Mouse (Mus musculus) MEL (cell line): ENCODE results near the gene Gm28053.

ENCODE experiments used
- CHD2 ChIP-seq: IDR thresholded peaks from 2 replicates; pipeline ENCODE4 v1.6.1; 2011; ENCODE audit warnings: low read length, improper control_type of control experiment
- CTCF ChIP-seq, 3 experiments: IDR thresholded peaks in 2 of 3; conservative IDR thresholded peaks in 1 of 3; 2 replicates each; pipeline ENCODE4 v1.5.1; 2011 to 2012; ENCODE audit warnings: low read length in 3 of 3, low read depth in 2 of 3, mild to moderate bottlenecking in 2 of 3, improper control_type of control experiment in 1 of 3, inconsistent platforms in 1 of 3, mixed read lengths in 1 of 3, moderate library complexity in 1 of 3; ENCODE audit not compliant: control insufficient read depth in 1 of 3, insufficient read depth in 1 of 3, poor library complexity in 1 of 3, severe bottlenecking in 1 of 3
- EP300 ChIP-seq, 2 experiments: IDR thresholded peaks; 2 replicates each; pipeline ENCODE4 v1.6.1; 2011; ENCODE audit warnings: improper control_type of control experiment in 2 of 2, low read length in 2 of 2, low read depth in 1 of 2, mild to moderate bottlenecking in 1 of 2
- MAX ChIP-seq: IDR thresholded peaks from 2 replicates; pipeline ENCODE4 v1.6.1; 2011; ENCODE audit warnings: low read length, improper control_type of control experiment
- MAZ ChIP-seq: IDR thresholded peaks from 2 replicates; pipeline ENCODE4 v1.6.1; 2012; ENCODE audit warnings: low read depth, mild to moderate bottlenecking, inconsistent platforms, low read length, improper control_type of control experiment
- MEF2A ChIP-seq: IDR thresholded peaks from 2 replicates; pipeline ENCODE4 v1.6.1; 2014; ENCODE audit warnings: low read depth, mild to moderate bottlenecking, inconsistent platforms, low read length, improper control_type of control experiment; ENCODE audit not compliant: poor library complexity, insufficient replicate concordance, severe bottlenecking; ENCODE audit errors: extremely low read depth
- MXI1 ChIP-seq: IDR thresholded peaks from 2 replicates; pipeline ENCODE4 v1.6.1; 2011; ENCODE audit warnings: mild to moderate bottlenecking, low read depth, low read length, improper control_type of control experiment
- POLR2A ChIP-seq, 2 experiments: IDR thresholded peaks; 2 replicates each; pipeline ENCODE4 v1.6.1; 2011 to 2012; ENCODE audit warnings: low read length in 2 of 2, mild to moderate bottlenecking in 2 of 2, control low read depth in 1 of 2, improper control_type of control experiment in 1 of 2, low read depth in 1 of 2, moderate library complexity in 1 of 2; ENCODE audit not compliant: control insufficient read depth in 1 of 2, insufficient read depth in 1 of 2, poor library complexity in 1 of 2
- POLR2AphosphoS5 ChIP-seq: IDR thresholded peaks from 2 replicates; pipeline ENCODE4 v1.6.1; 2012; ENCODE audit warnings: low read depth, borderline replicate concordance, mild to moderate bottlenecking, inconsistent platforms, low read length, moderate library complexity, mixed read lengths
- TAL1 ChIP-seq: IDR thresholded peaks from 2 replicates; pipeline ENCODE4 v1.6.1; 2012; ENCODE audit warnings: mild to moderate bottlenecking, inconsistent platforms, low read length, moderate library complexity, mixed read lengths
- TBP ChIP-seq: IDR thresholded peaks from 2 replicates; pipeline ENCODE4 v1.8.0; 2011; ENCODE audit warnings: low read depth, low read length, improper control_type of control experiment
- USF1 ChIP-seq: IDR thresholded peaks from 2 replicates; pipeline ENCODE4 v1.6.1; 2014; ENCODE audit warnings: low read depth, mild to moderate bottlenecking, inconsistent platforms, low read length, improper control_type of control experiment, moderate library complexity
- ZKSCAN1 ChIP-seq: IDR thresholded peaks from 2 replicates; pipeline ENCODE4 v1.6.1; 2012; ENCODE audit warnings: low read depth, mild to moderate bottlenecking, inconsistent platforms, low read length, improper control_type of control experiment, moderate library complexity

DNA sequence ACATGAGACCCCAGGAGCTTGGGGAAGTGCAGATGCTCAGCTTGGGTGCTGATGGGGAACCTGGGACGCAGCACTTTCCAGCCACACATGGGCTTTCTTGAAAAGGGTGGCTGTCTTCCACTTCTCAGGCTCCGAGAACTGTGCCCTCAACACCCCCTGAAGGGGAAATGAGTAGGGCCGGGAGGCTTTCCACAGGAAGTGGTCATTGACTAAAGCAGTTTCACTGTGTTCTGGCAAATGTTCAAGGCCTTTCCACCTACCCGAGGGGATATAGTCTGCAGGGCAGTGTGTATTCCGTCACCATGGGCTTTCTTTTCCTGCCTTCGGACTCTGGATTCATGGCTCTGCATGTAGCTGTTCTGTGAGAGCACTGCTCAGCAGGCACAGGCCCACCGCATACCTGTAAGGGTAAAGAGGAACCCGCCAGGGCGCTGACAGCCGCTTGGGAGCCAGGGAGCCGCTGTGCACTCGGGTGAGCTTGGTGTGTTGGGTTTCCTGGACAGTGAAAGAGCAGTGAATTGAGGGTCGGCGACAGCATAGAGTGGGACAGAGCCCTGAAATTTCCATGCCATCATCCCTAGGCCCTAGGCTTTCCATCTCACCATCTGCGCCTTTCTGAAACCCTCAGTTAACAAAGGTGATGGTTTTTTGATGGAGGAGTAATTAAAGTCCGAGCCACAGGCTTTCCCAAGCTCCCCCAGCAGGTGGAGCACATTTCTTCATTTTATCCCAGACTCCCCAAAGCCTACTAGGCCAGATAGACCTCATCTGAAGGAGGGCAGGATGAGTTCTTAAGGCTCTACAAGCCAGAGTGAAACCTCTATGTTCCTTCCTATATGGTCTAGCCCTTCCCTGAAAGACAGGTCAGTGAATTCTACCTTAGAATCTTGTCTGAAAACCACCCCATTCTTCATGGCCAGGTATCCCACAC lies 27.8 kb downstream of the Gm28053 start, which contains the start of gene Gimap5:
- TF ChIP-seq TBP = no peak
- TF ChIP-seq MAX = no peak
- TF ChIP-seq CTCF (IDR thresholded peaks at IDR 0.05 in 2 of 3, conservative IDR thresholded peaks at IDR 0.05 in 1 of 3; ENCODE audit: control insufficient read depth in 1 of 3, insufficient read depth in 1 of 3, low read depth in 2 of 3, low read length in 3 of 3, poor library complexity in 1 of 3, severe bottlenecking in 1 of 3) = peak in 1 of 3 experiments; percentile 6; a peak in 1 of 6 replicates
- TF ChIP-seq MEF2A = no peak
- TF ChIP-seq ZKSCAN1 = no peak
- TF ChIP-seq EP300 (IDR thresholded peaks at IDR 0.05; ENCODE audit: low read depth in 1 of 2, low read length in 2 of 2) = no peak
- no peak for TF ChIP-seq CHD2
- no peak for TF ChIP-seq USF1
- no peak for TF ChIP-seq MAZ
- no peak for TF ChIP-seq POLR2A (IDR thresholded peaks at IDR 0.05; ENCODE audit: control insufficient read depth in 1 of 2, insufficient read depth in 1 of 2, low read depth in 1 of 2, low read length in 2 of 2, poor library complexity in 1 of 2)
- no peak for TF ChIP-seq TAL1
- TF ChIP-seq MXI1 = no peak
- TF ChIP-seq POLR2AphosphoS5 = no peak
